Mouse (Mus musculus): Measurements from ENCODE around the gene Pter. TPM values are rescaled to one million over a fixed set of nuclear protein-coding genes. Genes with fewer than 3 reads are reported as not detected.

Gene Pter
- polyA plus RNA-seq, 1 experiment = 3.4 TPM

DNA sequence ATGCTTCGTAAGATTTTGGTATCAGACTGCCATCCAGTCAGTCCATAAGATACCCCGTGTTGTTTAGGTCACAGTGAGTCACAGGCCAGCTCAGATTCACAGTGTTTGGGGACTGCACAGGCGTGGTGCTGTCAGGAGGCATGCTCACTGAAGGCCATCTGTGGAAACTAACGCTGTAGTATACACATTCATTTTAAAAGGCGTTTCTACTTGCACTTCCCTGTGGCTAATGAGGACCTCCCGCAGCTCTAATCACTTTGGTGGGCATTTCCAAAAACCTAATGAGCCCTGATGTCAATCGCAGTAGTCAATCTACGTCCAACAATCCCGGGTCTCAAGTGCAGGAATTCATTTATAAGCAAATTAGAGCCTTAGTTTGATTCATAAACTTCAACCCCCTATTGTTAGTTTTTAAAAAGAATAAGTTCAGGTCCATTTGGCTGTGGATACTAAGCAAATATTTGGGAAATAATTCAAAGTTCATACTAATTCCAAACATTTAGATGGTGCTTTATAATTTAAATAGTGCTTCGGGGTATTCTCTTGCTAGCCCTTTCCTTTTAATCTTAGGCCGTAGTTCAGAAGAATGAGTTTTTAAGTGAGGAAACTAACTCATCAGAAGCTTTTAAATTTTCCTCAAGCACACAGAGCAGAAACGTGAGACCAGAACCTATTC, 46.3 kb downstream of the Pter start:
- H3K27me3 ChIP-seq (ENCODE audit: control insufficient read depth, insufficient read depth, low read length) = no peaks in the 10 kb centered on the region
- H3K4me1 ChIP-seq (ENCODE audit: control insufficient read depth, insufficient read depth, low read length) = no peaks in the 10 kb centered on the region
- no peak for TF ChIP-seq CTCF (IDR thresholded peaks at IDR 0.05; ENCODE audit: borderline replicate concordance, insufficient read depth, low read depth, low read length)
- no peak for TF ChIP-seq POLR2A (IDR thresholded peaks at IDR 0.05; ENCODE audit: borderline replicate concordance, insufficient read depth, low read length)
- no peak overlapping the region for H3K4me3 ChIP-seq (replicated peaks; ENCODE audit: insufficient read depth, low read depth, low read length)
- 39% methylated on average over 12 of the region's 12 CpGs for WGBS
- no peak for DNase-seq
- H3K27ac ChIP-seq (ENCODE audit: insufficient read depth, low read length) = no peak overlapping the region

DNA sequence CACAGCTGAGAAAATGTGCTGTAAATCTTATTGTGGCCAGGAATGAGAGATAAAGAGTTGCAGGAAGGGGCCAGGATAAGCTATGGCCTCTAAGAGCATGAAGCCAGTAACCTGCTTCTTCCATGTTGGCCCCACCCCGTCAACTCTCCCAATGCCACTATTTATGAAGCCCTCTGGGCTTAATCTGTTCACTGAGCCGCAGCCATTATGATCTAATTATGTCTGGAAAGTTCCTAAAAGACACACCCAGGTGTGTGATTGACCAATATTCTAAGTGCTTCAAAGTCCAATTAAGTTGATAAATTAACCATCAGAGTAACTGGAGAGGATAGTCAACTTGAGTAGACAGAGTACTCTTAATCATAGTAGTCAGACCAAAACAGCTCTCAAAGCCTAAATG, 49.9 kb downstream of the Pter start:
- Histone ChIP-seq H3K27ac (ENCODE audit: insufficient read depth, low read length) (no peak overlapping the region), H3K4me1 (ENCODE audit: control insufficient read depth, insufficient read depth, low read length) (no peaks in the 10 kb centered on the region), H3K27me3 (ENCODE audit: control insufficient read depth, insufficient read depth, low read length) (no peaks in the 10 kb centered on the region), H3K4me3 (replicated peaks; ENCODE audit: insufficient read depth, low read depth, low read length) (no peak overlapping the region)
- no peak for DNase-seq
- 96% methylated on average over 2 of the region's 2 CpGs for WGBS
- TF ChIP-seq CTCF (IDR thresholded peaks at IDR 0.05; ENCODE audit: borderline replicate concordance, insufficient read depth, low read depth, low read length) = no peak

DNA sequence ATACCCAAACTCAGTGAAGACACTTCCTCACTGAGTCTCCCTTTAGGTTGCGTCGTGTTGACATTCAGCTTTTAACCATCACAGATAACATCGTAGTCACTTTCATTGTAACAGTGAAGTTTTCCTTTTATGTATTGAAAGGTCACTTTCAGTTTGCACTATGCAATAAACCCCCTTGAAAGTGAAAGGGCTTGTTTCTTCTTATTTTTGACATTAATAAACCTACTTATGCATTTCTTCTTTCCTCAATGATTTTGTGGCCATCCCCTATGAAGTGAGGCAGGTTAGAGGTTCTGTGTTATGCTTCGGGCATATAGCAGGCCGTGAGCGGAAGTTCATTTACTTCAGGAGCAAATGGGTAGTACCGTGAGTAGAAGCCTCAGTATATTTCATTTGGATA, 53.5 kb downstream of the Pter start:
- TF ChIP-seq CTCF (IDR thresholded peaks at IDR 0.05; ENCODE audit: borderline replicate concordance, insufficient read depth, low read depth, low read length) (no peak), POLR2A (IDR thresholded peaks at IDR 0.05; ENCODE audit: borderline replicate concordance, insufficient read depth, low read length) (no peak)
- H3K27me3 ChIP-seq (ENCODE audit: control insufficient read depth, insufficient read depth, low read length) = no peaks in the 10 kb centered on the region

DNA sequence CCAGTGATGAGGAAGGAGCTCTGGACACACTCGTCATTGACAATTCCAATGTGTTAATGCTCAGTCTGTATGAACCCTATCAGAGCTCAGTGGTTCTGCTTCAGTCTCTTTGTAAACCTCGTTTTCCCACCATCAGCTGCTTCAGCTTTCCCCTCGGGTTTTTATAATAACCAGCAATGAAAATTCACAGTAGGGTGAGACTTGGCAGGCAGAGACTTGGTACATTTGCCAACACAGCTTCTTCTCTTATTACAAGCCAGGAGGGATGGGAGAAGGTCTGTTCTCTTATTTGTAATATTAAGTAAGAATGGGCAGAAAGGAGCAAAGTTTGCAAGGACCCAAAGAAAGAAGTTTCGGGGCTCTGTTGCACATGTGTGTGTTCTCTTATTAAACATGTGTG, 54.9 kb downstream of the Pter start:
- no peak overlapping the region for H3K4me3 ChIP-seq (replicated peaks; ENCODE audit: insufficient read depth, low read depth, low read length)
- WGBS = 19% methylated on average over 4 of the region's 4 CpGs
- H3K27me3 ChIP-seq (ENCODE audit: control insufficient read depth, insufficient read depth, low read length) = no peaks in the 10 kb centered on the region
- H3K4me1 ChIP-seq (ENCODE audit: control insufficient read depth, insufficient read depth, low read length) = no peaks in the 10 kb centered on the region
- no peak for DNase-seq
- TF ChIP-seq POLR2A (IDR thresholded peaks at IDR 0.05; ENCODE audit: borderline replicate concordance, insufficient read depth, low read length) = no peak
- TF ChIP-seq CTCF (IDR thresholded peaks at IDR 0.05; ENCODE audit: borderline replicate concordance, insufficient read depth, low read depth, low read length) = no peak
- H3K27ac ChIP-seq (ENCODE audit: insufficient read depth, low read length) = no peak overlapping the region

More for the DNA sequence above, 53.5 kb downstream of the Pter start:
- H3K4me1 ChIP-seq (ENCODE audit: control insufficient read depth, insufficient read depth, low read length) = no peaks in the 10 kb centered on the region
- 98% methylated on average over 7 of the region's 7 CpGs for WGBS
- DNase-seq = no peak
- H3K27ac ChIP-seq (ENCODE audit: insufficient read depth, low read length) = no peak overlapping the region
- no peak overlapping the region for H3K4me3 ChIP-seq (replicated peaks; ENCODE audit: insufficient read depth, low read depth, low read length)

DNA sequence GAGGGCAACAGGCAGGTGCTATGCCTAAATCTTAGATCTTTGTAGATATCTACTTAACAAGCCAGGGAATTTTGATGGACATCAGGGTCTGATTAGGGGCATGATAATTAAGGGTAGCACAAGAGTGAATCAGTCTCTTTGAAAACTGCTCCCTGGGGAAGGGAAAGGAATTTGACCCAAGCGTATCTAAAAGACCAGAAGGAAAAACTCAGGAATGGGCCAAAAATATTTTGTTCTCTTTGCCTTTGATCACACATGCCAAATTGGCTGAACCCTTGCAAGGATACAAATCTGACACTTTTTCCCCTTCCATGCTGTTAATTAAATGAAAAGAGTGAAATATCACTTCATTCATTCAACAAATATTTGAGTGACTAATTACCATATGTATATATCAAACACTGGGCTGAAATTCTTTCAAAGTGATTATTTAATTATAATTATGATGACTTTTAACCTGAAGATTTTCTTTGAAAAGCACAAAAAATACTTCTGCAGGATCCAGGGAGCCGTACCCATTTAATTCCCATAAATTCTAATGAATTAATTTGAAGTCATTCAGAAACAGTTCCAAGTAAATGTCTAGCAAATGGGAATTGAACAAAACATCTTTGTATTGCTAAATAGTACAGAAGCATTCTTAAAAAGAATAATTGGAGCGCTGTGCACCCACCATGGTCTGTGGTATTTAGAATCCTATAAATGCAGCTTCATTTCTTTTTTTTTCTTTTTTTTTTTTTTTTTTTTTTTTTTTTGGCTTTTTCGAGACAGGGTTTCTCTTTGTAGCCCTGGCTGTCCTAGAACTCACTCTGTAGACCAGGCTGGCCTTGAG, 61.3 kb downstream of the Pter start:
- no peak for DNase-seq
- 59% methylated on average over 4 of the region's 4 CpGs for WGBS
- Histone ChIP-seq H3K4me1 (ENCODE audit: control insufficient read depth, insufficient read depth, low read length) (no peaks in the 10 kb centered on the region), H3K27me3 (ENCODE audit: control insufficient read depth, insufficient read depth, low read length) (no peaks in the 10 kb centered on the region), H3K4me3 (replicated peaks; ENCODE audit: insufficient read depth, low read depth, low read length) (no peak overlapping the region), H3K27ac (ENCODE audit: insufficient read depth, low read length) (no peak overlapping the region)
- TF ChIP-seq POLR2A (IDR thresholded peaks at IDR 0.05; ENCODE audit: borderline replicate concordance, insufficient read depth, low read length) = no peak
- no peak for TF ChIP-seq CTCF (IDR thresholded peaks at IDR 0.05; ENCODE audit: borderline replicate concordance, insufficient read depth, low read depth, low read length)

DNA sequence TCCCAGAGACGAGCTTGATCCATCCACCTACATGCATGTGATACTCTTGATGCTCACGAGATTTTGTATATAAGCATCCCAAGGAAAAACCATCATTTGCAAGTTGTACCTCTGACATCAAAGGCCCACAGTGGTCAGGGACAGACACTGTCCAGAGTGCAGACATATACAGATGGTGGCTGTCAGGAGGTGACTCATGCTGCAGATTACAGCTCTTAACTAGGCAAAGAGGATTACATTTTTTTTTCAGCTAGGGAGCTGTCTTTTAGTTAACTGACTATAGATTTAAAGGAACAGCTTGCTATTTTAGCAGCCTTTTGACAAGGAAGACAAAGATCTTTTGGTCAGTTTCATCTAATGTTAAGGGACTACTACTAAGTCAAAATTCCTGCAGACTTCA, 76.2 kb downstream of the Pter start:
- H3K27ac ChIP-seq (ENCODE audit: insufficient read depth, low read length) = no peak overlapping the region
- H3K4me1 ChIP-seq (ENCODE audit: control insufficient read depth, insufficient read depth, low read length) = no peaks in the 10 kb centered on the region
- TF ChIP-seq POLR2A (IDR thresholded peaks at IDR 0.05; ENCODE audit: borderline replicate concordance, insufficient read depth, low read length) (no peak), CTCF (IDR thresholded peaks at IDR 0.05; ENCODE audit: borderline replicate concordance, insufficient read depth, low read depth, low read length) (no peak)
- H3K27me3 ChIP-seq (ENCODE audit: control insufficient read depth, insufficient read depth, low read length) = no peaks in the 10 kb centered on the region
- 87% methylated on average over 2 of the region's 2 CpGs for WGBS
- no peak overlapping the region for H3K4me3 ChIP-seq (replicated peaks; ENCODE audit: insufficient read depth, low read depth, low read length)
- no peak for DNase-seq

DNA sequence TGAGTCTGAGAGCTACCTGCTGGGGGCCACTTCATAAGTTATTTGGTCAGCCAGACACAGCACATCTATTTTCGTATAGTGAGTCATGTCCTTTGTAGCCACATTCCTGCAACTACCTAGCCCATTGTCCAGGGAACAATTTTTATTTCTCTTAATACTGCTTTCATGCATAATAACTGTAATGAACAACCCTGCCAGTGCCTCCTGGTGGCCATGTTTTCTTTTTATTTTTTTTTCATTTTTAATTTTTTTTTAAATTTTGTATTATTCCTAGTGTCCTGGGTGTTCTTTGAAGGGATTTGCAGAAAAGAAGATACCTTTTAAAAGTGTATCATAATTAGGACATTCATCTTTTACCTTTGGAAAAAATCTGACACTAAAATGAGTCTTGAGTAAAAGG, 84.6 kb downstream of the Pter start:
- Histone ChIP-seq H3K4me1 (ENCODE audit: control insufficient read depth, insufficient read depth, low read length) (no peaks in the 10 kb centered on the region), H3K4me3 (replicated peaks; ENCODE audit: insufficient read depth, low read depth, low read length) (no peak overlapping the region), H3K27ac (ENCODE audit: insufficient read depth, low read length) (no peak overlapping the region), H3K27me3 (ENCODE audit: control insufficient read depth, insufficient read depth, low read length) (peaks cover 3% of the 10 kb centered on the region; the same call in 1 of the 2 replicates)
- no peak for DNase-seq
- no peak for TF ChIP-seq POLR2A (IDR thresholded peaks at IDR 0.05; ENCODE audit: borderline replicate concordance, insufficient read depth, low read length)
- TF ChIP-seq CTCF (IDR thresholded peaks at IDR 0.05; ENCODE audit: borderline replicate concordance, insufficient read depth, low read depth, low read length) = no peak
- 93% methylated on average over 1 of the region's 1 CpGs for WGBS
